Mouse (Mus musculus) limb, embryonic 14.5 days (tissue): ENCODE data around the gene Nfkbia. TPM values are rescaled to one million over a fixed set of nuclear protein-coding genes. Genes with fewer than 3 reads are reported as not detected.
A peak's percentile ranks its signal among the peaks of the same experiment; 100 is the strongest.

Source experiments
- ATAC-seq: fragments of 200-750 bp; cut with Nextera tagmentation; 2 replicates; pipeline ENCODE4 v1.8.0; 2017; ENCODE audit warnings: low read depth, moderate number of reproducible peaks, moderate TSS enrichment; ENCODE audit not compliant: low FRiP score
- DNase-seq: peaks from one replicate; pipeline ENCODE4 v3.0.0-alpha.2; 2015; ENCODE audit warnings: low spot score
- H3K27ac ChIP-seq: fragments of 300-500 bp; sonication (generic); replicated peaks from 2 replicates; pipeline ENCODE4 v1.5.1; 2014; ENCODE audit warnings: low read depth, mild to moderate bottlenecking, low read length, moderate library complexity, mixed read lengths
- H3K27me3 ChIP-seq: fragments of 300-500 bp; sonication (generic); 2 replicates; pipeline ENCODE4 v1.6.1; 2014; ENCODE audit warnings: low read length, mixed read lengths; ENCODE audit not compliant: control insufficient read depth, insufficient read depth
- H3K36me3 ChIP-seq: fragments of 300-500 bp; sonication (generic); 2 replicates; pipeline ENCODE4 v1.6.1; 2014; ENCODE audit warnings: mild to moderate bottlenecking, low read length, moderate library complexity, mixed read lengths; ENCODE audit not compliant: control insufficient read depth, insufficient read depth
- H3K4me1 ChIP-seq: fragments of 300-500 bp; sonication (generic); 2 replicates; pipeline ENCODE4 v1.6.1; 2014; ENCODE audit warnings: antibody characterized with exemption, low read length, mixed read lengths; ENCODE audit not compliant: control insufficient read depth, insufficient read depth
- H3K4me2 ChIP-seq: fragments of 300-500 bp; sonication (generic); replicated peaks from 2 replicates; pipeline ENCODE4 v1.6.1; 2014; ENCODE audit warnings: low read depth, mild to moderate bottlenecking, low read length, moderate library complexity; ENCODE audit not compliant: severe bottlenecking
- H3K4me3 ChIP-seq: fragments of 300-500 bp; sonication (generic); replicated peaks from 2 replicates; pipeline ENCODE4 v1.5.1; 2014; ENCODE audit warnings: low read length
- H3K9ac ChIP-seq: fragments of 300-500 bp; sonication (generic); 2 replicates; pipeline ENCODE4 v1.6.1; 2014; ENCODE audit warnings: mild to moderate bottlenecking, low read depth, low read length, moderate library complexity; ENCODE audit not compliant: severe bottlenecking
- H3K9me3 ChIP-seq: fragments of 300-500 bp; sonication (generic); 2 replicates; pipeline ENCODE4 v1.6.1; 2016; ENCODE audit warnings: low read length; ENCODE audit not compliant: control insufficient read depth
- POLR2A ChIP-seq: fragments of 200-500 bp; IDR thresholded peaks from 2 replicates; pipeline ENCODE4 v1.8.0; 2012; ENCODE audit warnings: inconsistent platforms, mild to moderate bottlenecking, moderate library complexity, borderline replicate concordance; ENCODE audit not compliant: insufficient read depth, insufficient read length; ENCODE audit errors: extremely low read depth
- WGBS: fragments of 180-500 bp; shearing (Covaris S2); extraction: QIAGEN DNeasy Blood & Tissue Kit; methylation state at CpG from one replicate; pipeline ENCODE4 v1.1.7; 2014; 5-methylcytosine and 5-hydroxymethylcytosine counted together
- polyA plus RNA-seq, 2 experiments: library from polyadenylated mRNA; depleted of rRNA in 1 of 2; stranded (reverse) in 1 of 2; unstranded in 1 of 2; fragments of >200 nt; fragmentation: Nextera tagmentation in 1 of 2; extraction: Ambion mirVana in 1 of 2; gene quantifications; 2 replicates each; pipeline versions ENCODE4 v1.2.1 to v1.2.3; 2012 to 2014

The Nfkbia gene
- polyA plus RNA-seq, 2 experiments, result 76.0 to 111 TPM

- 64% methylated on average over 15 of the region's 15 CpGs for WGBS
- no peaks in the 10 kb centered on the region for H3K4me1 ChIP-seq
- no peak overlapping the region for H3K27ac ChIP-seq
- H3K27me3 ChIP-seq, result no peaks in the 10 kb centered on the region
- H3K4me3 ChIP-seq, result no peak overlapping the region
- DNase-seq (no peak), ATAC-seq (no peak)
- H3K9ac ChIP-seq, result no peak overlapping the region
- no peaks in the 10 kb centered on the region for H3K36me3 ChIP-seq
- TF ChIP-seq POLR2A, result no peak
- H3K9me3 ChIP-seq, result no peaks in the 10 kb centered on the region
- no peak overlapping the region for H3K4me2 ChIP-seq
Measured at GRCm38 (mm10) chr12:55526983-55527752, 34.7 kb upstream of the Nfkbia start.

GRCm38 (mm10) chr12:55518061-55518738, 25.8 kb upstream of the Nfkbia start:
- Histone ChIP-seq H3K9me3 (no peaks in the 10 kb centered on the region), H3K4me3 (no peak overlapping the region), H3K9ac (no peak overlapping the region), H3K27ac (no peak overlapping the region), H3K27me3 (no peaks in the 10 kb centered on the region), H3K36me3 (no peaks in the 10 kb centered on the region), H3K4me2 (no peak overlapping the region), H3K4me1 (no peaks in the 10 kb centered on the region)
- no peak for TF ChIP-seq POLR2A
- DNase-seq (no peak), ATAC-seq (no peak)
- 55% methylated on average over 15 of the region's 15 CpGs for WGBS

GRCm38 (mm10) chr12:55508817-55509216, 16.4 kb upstream of the Nfkbia start:
- no peak for DNase-seq
- Histone ChIP-seq H3K27me3 (no peaks in the 10 kb centered on the region), H3K9me3 (no peaks in the 10 kb centered on the region), H3K4me1 (no peaks in the 10 kb centered on the region), H3K4me2 (no peak overlapping the region), H3K36me3 (no peaks in the 10 kb centered on the region), H3K4me3 (no peak overlapping the region), H3K27ac (no peak overlapping the region), H3K9ac (no peak overlapping the region)
- 89% methylated on average over 5 of the region's 5 CpGs for WGBS
- no peak for TF ChIP-seq POLR2A
- ATAC-seq, result no peak

- no peak for ATAC-seq
- H3K36me3 ChIP-seq, result no peaks in the 10 kb centered on the region
- no peak for TF ChIP-seq POLR2A
Measured at GRCm38 (mm10) chr12:55507332-55507935, 15.0 kb upstream of the Nfkbia start.

DNA sequence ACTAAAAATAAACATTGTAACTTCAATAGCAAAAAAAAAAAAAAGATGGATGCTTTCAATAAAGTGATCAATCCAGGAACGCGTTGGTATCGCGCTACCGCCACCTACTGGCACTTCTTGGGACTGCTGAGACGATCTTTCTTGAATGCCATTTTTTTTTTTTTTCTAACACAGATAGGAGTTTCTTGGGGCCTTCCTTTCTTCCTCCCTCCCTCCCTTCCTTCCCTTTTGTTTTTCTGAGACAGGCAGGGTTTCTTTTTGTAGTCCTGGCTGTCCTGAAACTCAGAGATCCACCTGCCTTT, 13.5 kb upstream of the Nfkbia start:
- H3K9me3 ChIP-seq, result no peaks in the 10 kb centered on the region
- no peak overlapping the region for H3K4me2 ChIP-seq
- ATAC-seq (no peak), DNase-seq (peak; percentile 91)
- no peaks in the 10 kb centered on the region for H3K27me3 ChIP-seq
- H3K27ac ChIP-seq, result no peak overlapping the region
- no peaks in the 10 kb centered on the region for H3K36me3 ChIP-seq
- no peak overlapping the region for H3K9ac ChIP-seq
- no peak overlapping the region for H3K4me3 ChIP-seq
- no peak for TF ChIP-seq POLR2A
- no peaks in the 10 kb centered on the region for H3K4me1 ChIP-seq
- under 1% methylated on average over 6 of the region's 6 CpGs for WGBS

More at GRCm38 (mm10) chr12:55507332-55507935, 15.0 kb upstream of the Nfkbia start:
- 87% methylated on average over 17 of the region's 17 CpGs for WGBS
- Histone ChIP-seq H3K4me3 (no peak overlapping the region), H3K27ac (no peak overlapping the region), H3K9ac (no peak overlapping the region), H3K27me3 (no peaks in the 10 kb centered on the region), H3K9me3 (no peaks in the 10 kb centered on the region), H3K4me1 (no peaks in the 10 kb centered on the region), H3K4me2 (no peak overlapping the region)
- DNase-seq, result no peak
